Mouse (Mus musculus): ENCODE data around the gene Cblb.

Gene Cblb

DNA sequence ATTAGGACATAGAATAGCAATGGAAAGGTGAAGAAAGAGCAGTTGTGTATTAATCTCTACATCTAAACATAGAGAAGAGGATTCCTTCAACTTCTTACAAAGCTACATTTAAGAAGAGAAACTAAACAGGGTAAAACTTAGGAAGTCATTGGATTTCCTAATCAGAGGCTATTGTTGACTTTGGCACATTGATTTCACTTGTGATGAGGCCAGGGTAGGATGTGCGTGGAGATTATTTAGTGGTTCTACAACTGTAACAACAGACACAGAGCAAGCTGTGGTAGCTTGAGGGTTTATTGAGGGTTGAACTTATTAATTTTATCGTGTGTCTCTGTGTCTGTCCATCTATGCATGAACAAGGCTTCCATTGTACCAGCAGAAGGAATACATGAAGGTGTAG, 7.8 kb downstream of the Cblb start:
- peak; percentile 20 for DNase-seq (ENCODE audit: low read depth)

DNA sequence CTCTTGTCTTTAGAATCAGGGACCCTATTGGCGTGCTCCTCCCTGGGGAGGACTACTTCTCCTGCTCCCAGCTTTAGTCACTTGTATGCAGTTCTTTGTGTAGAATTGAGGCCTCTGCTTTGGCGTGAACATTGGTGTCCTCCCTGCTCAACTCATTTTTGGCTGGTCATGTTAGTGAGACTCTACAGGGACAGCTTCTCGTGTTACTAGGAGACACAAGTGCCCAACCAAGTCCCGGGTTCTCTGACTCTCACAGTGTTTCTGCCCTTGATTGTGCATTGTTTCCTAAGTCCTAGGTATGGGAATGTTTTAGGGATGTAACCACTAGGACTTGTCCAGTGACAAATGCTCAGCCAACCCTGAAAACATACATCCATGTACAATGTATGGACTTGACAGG, 9.9 kb downstream of the Cblb start:
- peak; percentile 6 for DNase-seq (ENCODE audit: low read depth)

GRCm38 (mm10) chr16:52042667-52043379, 11.8 kb downstream of the Cblb start:
- peak; percentile 4 for DNase-seq (ENCODE audit: low read depth)

GRCm38 (mm10) chr16:52043380-52044117, 12.5 kb downstream of the Cblb start:
- peak; percentile 28 for DNase-seq (ENCODE audit: low read depth)

DNA sequence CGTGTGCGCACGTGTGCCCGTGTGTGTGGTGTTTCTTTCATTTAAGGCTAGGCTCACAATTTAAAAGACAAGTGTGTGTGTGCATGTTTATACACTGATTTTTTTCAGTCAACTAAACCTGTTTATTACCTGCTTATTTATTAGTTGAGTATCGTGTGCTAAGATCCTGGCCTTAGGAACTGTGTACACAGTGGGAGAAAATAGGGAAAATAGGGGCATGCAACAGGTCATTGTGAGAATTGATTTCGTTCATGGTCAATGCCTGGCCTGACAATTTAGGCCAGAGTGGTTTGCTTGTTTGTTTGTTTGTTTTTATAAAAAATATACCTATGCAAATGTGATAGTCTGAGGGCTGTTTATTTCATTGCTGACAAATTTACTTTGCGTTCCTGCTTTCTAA, 13.5 kb downstream of the Cblb start:
- peak; percentile 20 for DNase-seq (ENCODE audit: low read depth)

GRCm38 (mm10) chr16:52044985-52045384, 14.0 kb downstream of the Cblb start:
- DNase-seq (ENCODE audit: low read depth): peak; percentile 51

- DNase-seq (ENCODE audit: low read depth): no peak
These were observed 15.4 kb downstream of the Cblb start for GRCm38 (mm10) chr16:52046464-52046863.

- no peak for DNase-seq (ENCODE audit: low read depth)
These were observed 20.1 kb downstream of the Cblb start for GRCm38 (mm10) chr16:52051106-52051505.

DNA sequence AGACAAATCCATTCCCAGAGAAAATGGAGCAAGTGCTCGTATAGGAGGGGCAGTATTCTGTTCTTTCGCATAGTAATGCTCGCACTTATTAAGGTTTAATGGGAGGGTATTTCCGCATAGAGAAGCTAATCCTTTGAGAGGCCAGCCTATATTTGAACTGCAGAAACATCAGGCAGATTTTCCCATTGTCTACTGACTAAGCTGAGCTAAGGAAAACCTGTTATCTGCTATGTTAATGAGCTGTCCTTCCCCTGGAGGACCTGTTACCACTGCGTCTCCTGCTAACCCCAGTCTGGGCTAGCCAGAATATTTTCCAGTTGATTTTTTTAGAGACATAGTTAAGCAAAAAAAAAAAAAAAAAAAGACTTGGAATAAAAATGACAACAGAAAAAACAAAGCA, 21.7 kb downstream of the Cblb start:
- DNase-seq (ENCODE audit: low read depth): no peak

DNA sequence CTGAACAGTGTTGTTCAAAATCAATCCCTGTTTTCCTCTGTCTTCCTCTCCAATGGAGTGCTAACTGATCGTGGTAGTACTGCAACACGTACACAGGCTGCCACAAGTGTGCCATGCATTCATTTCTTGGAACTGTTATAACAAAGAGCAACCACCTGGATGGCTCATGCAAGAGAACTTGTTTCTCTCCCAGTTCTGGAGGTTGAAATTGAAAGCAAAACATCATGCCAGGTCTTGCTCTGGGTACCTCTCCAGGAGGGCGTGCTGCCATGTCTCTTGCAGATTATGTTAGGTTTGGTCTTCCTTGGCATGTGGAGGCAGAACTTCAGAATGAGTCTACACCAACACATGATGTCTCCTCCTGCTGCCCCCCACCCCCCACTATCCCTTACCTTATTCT, 24.2 kb downstream of the Cblb start:
- DNase-seq (ENCODE audit: low read depth): peak; percentile 58

GRCm38 (mm10) chr16:52056164-52056563, 25.1 kb downstream of the Cblb start:
- peak; percentile 76 for DNase-seq (ENCODE audit: low read depth)

DNA sequence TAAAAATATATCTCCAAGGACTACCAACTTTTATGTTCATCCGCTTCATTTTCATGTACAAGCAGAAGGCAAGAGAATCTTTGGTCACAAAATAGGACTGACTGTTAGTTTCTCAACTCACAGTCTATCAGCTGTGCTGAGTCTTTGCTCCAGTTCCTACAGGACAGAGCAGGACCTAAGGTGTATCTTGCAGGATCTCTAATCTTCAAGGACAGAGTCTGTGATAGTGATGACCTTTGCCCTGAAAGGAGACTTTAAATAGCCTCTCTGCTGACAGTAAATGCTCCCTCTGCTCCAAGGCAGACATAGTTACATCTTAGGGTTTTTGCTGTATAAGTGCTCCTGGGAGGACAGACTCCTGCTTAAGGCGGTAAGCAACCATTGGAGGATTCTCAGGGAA, 26.3 kb downstream of the Cblb start:
- no peak for DNase-seq (ENCODE audit: low read depth)

DNA sequence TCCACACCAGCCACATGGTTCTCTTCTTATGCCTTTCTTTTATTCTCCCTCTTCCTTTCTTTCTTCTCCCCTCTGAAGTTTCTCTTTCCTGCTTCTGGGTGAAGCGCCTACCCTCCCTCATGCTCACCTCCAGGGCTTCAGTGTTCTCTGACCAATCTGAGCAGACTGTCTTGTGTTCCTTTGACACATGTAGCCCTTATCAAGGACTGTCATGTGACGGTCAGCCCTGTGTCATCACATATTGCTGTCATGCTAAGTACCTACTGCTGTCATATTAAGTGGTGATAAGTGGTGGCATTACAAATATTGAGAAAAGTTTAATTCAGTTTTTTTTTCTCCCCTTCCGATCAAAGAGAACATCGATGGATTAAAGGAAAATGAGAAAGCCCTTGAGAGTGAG, 28.5 kb downstream of the Cblb start:
- DNase-seq (ENCODE audit: low read depth): peak; percentile 34

GRCm38 (mm10) chr16:52060100-52060719, 29.2 kb downstream of the Cblb start:
- DNase-seq (ENCODE audit: low read depth): peak; percentile 91

DNA sequence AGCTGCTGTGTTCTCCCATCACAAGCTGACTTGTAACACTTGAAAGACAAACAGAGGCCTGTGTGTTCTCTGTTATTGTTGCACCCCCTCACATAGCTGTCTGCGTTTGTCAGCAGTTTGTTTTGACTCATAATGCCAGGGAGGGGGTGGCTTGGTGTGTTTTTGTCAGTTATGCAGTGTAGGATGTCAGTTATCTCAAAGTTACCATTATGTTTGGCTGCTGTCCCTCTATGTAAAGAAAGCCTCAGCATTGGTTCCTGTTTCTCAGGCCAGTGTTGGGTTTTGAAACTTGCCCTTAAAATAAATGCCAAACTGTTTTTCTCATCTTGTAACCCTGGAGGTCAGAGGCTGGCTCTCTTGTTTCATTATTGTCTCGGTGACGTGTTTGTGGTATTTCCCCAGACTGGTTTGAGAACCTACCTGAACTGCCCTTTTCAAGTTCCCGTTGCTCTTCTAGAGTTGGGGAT, 30.0 kb downstream of the Cblb start:
- peak; percentile 79 for DNase-seq (ENCODE audit: low read depth)

- DNase-seq (ENCODE audit: low read depth): peak; percentile 75
These were observed 33.5 kb downstream of the Cblb start for GRCm38 (mm10) chr16:52064309-52065105.

GRCm38 (mm10) chr16:52067632-52068516, 36.8 kb downstream of the Cblb start:
- DNase-seq (ENCODE audit: low read depth): peak; percentile 42

GRCm38 (mm10) chr16:52068517-52068874, 37.5 kb downstream of the Cblb start:
- no peak for DNase-seq (ENCODE audit: low read depth)

DNA sequence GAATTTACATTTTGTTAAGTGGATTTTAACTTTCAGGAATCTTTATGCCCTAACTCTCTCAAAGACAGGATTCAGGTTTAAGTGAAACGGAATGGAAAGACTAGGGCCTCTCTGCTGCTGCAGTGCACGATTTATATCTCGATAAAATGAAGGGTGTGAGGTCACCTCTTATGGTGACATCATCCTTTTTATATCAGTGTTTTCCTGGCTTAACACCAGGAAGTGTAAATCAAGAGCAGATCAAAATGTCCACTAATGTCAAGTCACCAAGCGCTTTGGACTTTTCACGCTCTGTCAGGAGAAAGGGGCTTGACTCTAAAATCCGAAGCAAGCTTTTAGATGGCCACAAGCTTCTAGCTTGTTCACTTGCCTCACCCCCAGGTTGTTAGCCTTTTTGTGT, 38.6 kb downstream of the Cblb start:
- DNase-seq (ENCODE audit: low read depth): no peak

DNA sequence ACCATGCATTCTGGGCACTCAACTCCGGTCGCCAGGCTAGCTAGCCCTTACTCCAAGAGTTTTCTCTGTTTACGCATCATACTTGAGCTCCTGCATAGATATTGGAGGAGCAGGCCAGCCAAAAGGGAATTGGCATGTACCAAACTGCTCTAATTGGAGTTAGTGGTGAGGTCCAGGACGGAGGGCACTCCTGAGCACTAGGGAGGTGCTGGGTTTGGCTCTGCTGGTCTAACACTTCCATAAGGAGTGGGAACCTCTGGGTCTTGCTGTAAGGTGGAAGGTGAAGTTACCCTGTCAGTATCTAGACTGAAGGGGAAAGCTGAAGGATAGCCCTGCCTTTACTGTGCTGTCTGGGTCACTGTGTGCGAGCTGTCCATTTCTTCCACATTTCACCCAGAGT, 39.1 kb downstream of the Cblb start:
- DNase-seq (ENCODE audit: low read depth): no peak

GRCm38 (mm10) chr16:52071290-52071689, 40.3 kb downstream of the Cblb start:
- DNase-seq (ENCODE audit: low read depth): no peak
